14 mouse cellular contexts compared by ENCODE assay signal in genomic region chr7:23470832-23471231, GRCm38 (mm10). TPM values are rescaled to one million over a fixed set of nuclear protein-coding genes. Genes with fewer than 3 reads are reported as not detected.
"Had no signal": no experiment of that assay in that cellular context is flagged by ENCODE, and none has a peak within 500 bp of the region (broad histone marks: within the 10 kb centered on the region; RNA-seq: fewer than 3 reads in every experiment).

No protein-coding gene starts in this region.

RNA-seq across cellular contexts. Expression of gene Vmn1r167, which starts 36.2 kb away (rescaled TPM):
- total RNA-seq: neutrophil, adult 5-6 weeks had no signal
- polyA plus RNA-seq: neural tube, embryonic 13.5 days; neural tube, embryonic 14.5 days; neural tube, embryonic 15.5 days; small intestine, adult 2 months; spleen, adult 2 months; stomach, embryonic 14.5 days; stomach, embryonic 15.5 days; stomach, embryonic 16.5 days; stomach, postnatal 0 days; testis, adult 2 months; thymus, adult 2 months; thymus, postnatal 0 days; urinary bladder, adult 2 months had no signal
